Mouse (Mus musculus): Measurements from ENCODE around the gene Rps19. TPM values are rescaled to one million over a fixed set of nuclear protein-coding genes. Genes with fewer than 3 reads are reported as not detected.

The Rps19 gene
- total and polyA plus RNA-seq, 3 experiments, result 1,739 to 4,140 (median 2,094) TPM

- Histone ChIP-seq H3K4me2 (ENCODE audit: insufficient read depth, low read depth, poor library complexity, severe bottlenecking) (no peak overlapping the region), H3K9me3 (replicated peaks; ENCODE audit: low read length) (no peaks in the 10 kb centered on the region), H3K36me3 (replicated peaks in 1 of 2; ENCODE audit: control insufficient read depth in 1 of 2, insufficient read depth in 1 of 2, low read length in 1 of 2) (peaks cover 18 to 36% of the 10 kb centered on the region in 2 experiments), H3K27me3 (replicated peaks) (no peaks in the 10 kb centered on the region), H3K79me2 (replicated peaks; ENCODE audit: control insufficient read depth, extremely low read depth, insufficient read depth, poor library complexity, severe bottlenecking) (peaks cover 32% of the 10 kb centered on the region), H3K27ac (ENCODE audit: insufficient read depth, low read depth) (peak overlapping the region; percentile 78), H3K4me3 (replicated peaks in 1 of 3; ENCODE audit: low read depth in 2 of 3, low read length in 2 of 3, poor library complexity in 1 of 3) (peak overlapping the region in 1 of 3 experiments; percentile 54), H3K4me1 (ENCODE audit: control insufficient read depth in 1 of 2, insufficient read depth in 2 of 2) (peaks cover 19 to 42% of the 10 kb centered on the region in 2 experiments), H3K9ac (ENCODE audit: insufficient read depth, low read depth) (no peak overlapping the region)
- dilution Hi-C loops (cut with MboI; ENCODE audit: extremely low pct_ligation_motif_present, extremely low pct_unique_long_range_greater_than_20kb, low sequenced_read_pairs) (no loop called here), in situ Hi-C loops (cut with MboI; ENCODE audit: low pct_ligation_motif_present, low pct_unique_long_range_greater_than_20kb, low sequenced_read_pairs) (loop anchor here (10.0 kb wide), 1 partner anchor 46 kb away; no protein-coding TSS in a partner anchor)
- TF ChIP-seq HCFC1 (IDR thresholded peaks at IDR 0.05; ENCODE audit: low read depth, low read length), result no peak
- no peak for DNase-seq (ENCODE audit: extremely low read depth)
These were observed 16.9 kb downstream of the Rps19 start for GRCm38 (mm10) chr7:24901114-24901513.

GRCm38 (mm10) chr7:24901842-24902241, 17.7 kb downstream of the Rps19 start:
- H3K9ac ChIP-seq (ENCODE audit: insufficient read depth, low read depth), result peak overlapping the region; percentile 98
- peaks cover 39% of the 10 kb centered on the region for H3K79me2 ChIP-seq (replicated peaks; ENCODE audit: control insufficient read depth, extremely low read depth, insufficient read depth, poor library complexity, severe bottlenecking)
- peaks cover 23 to 42% of the 10 kb centered on the region in 2 experiments for H3K36me3 ChIP-seq (replicated peaks in 1 of 2; ENCODE audit: control insufficient read depth in 1 of 2, insufficient read depth in 1 of 2, low read length in 1 of 2)
- no peaks in the 10 kb centered on the region for H3K9me3 ChIP-seq (replicated peaks; ENCODE audit: low read length)
- peaks cover 18 to 43% of the 10 kb centered on the region in 2 experiments for H3K4me1 ChIP-seq (ENCODE audit: control insufficient read depth in 1 of 2, insufficient read depth in 2 of 2)
- in situ Hi-C loops (cut with MboI; ENCODE audit: low pct_ligation_motif_present, low pct_unique_long_range_greater_than_20kb, low sequenced_read_pairs), result loop anchor here (10.0 kb wide), 1 partner anchor 47 kb away; no protein-coding TSS in a partner anchor
- dilution Hi-C loops (cut with MboI; ENCODE audit: extremely low pct_ligation_motif_present, extremely low pct_unique_long_range_greater_than_20kb, low sequenced_read_pairs), result no loop called here
- H3K27me3 ChIP-seq (replicated peaks), result no peaks in the 10 kb centered on the region
- H3K4me3 ChIP-seq (replicated peaks in 1 of 3; ENCODE audit: low read depth in 2 of 3, low read length in 2 of 3, poor library complexity in 1 of 3), result peak overlapping the region in 1 of 3 experiments; percentile 77
- peak overlapping the region; percentile 97 for H3K27ac ChIP-seq (ENCODE audit: insufficient read depth, low read depth)
- peak overlapping the region; percentile 63 for H3K4me2 ChIP-seq (ENCODE audit: insufficient read depth, low read depth, poor library complexity, severe bottlenecking)
- DNase-seq (ENCODE audit: extremely low read depth), result peak; percentile 88
- TF ChIP-seq ZNF384 (IDR thresholded peaks at IDR 0.05; ENCODE audit: low read depth, low read length) (no peak), MYC (IDR thresholded peaks at IDR 0.05; ENCODE audit: low read depth, low read length) (no peak; the same call in 1 of the 2 replicates), POLR2A (IDR thresholded peaks at IDR 0.05; ENCODE audit: low read depth, low read length) (no peak), NELFE (IDR thresholded peaks at IDR 0.05; ENCODE audit: low read depth, low read length) (no peak), JUND (conservative IDR thresholded peaks at IDR 0.05; ENCODE audit: low read depth, low read length) (no peak), IRF4 (IDR thresholded peaks at IDR 0.05; ENCODE audit: low read depth, low read length) (peak; percentile 36), MXI1 (IDR thresholded peaks at IDR 0.05; ENCODE audit: low read depth, low read length) (no peak; the same call in 1 of the 2 replicates), CHD1 (IDR thresholded peaks at IDR 0.05; ENCODE audit: low read depth, low read length) (0 out of 2 replicates have a peak, but pooled peaks have one; percentile 14), CHD2 (IDR thresholded peaks at IDR 0.05; ENCODE audit: low read length) (peak; percentile 83), EP300 (IDR thresholded peaks at IDR 0.05; ENCODE audit: low read length) (0 out of 2 replicates have a peak, but pooled peaks have one; percentile 10), ELF1 (IDR thresholded peaks at IDR 0.05; ENCODE audit: low read depth, low read length) (peak; percentile 71), TCF12 (IDR thresholded peaks at IDR 0.05; ENCODE audit: low read depth, low read length) (no peak), RAD21 (IDR thresholded peaks at IDR 0.05; ENCODE audit: low read depth, low read length) (no peak), SMC3 (IDR thresholded peaks at IDR 0.05; ENCODE audit: low read depth, low read length) (no peak), USF2 (conservative IDR thresholded peaks at IDR 0.05; ENCODE audit: low read depth, low read length) (no peak), JUN (IDR thresholded peaks at IDR 0.05; ENCODE audit: insufficient read depth, low read depth, low read length) (no peak), ZC3H11A (IDR thresholded peaks at IDR 0.05; ENCODE audit: low read depth, low read length) (no peak), BHLHE40 (IDR thresholded peaks at IDR 0.05; ENCODE audit: low read depth, low read length) (peak; percentile 78), ZKSCAN1 (IDR thresholded peaks at IDR 0.05; ENCODE audit: borderline replicate concordance, low read depth, low read length) (no peak), E2F4 (IDR thresholded peaks at IDR 0.05; ENCODE audit: insufficient replicate concordance, low read depth, low read length) (no peak), KAT2A (IDR thresholded peaks at IDR 0.05; ENCODE audit: insufficient replicate concordance, low read length) (no peak), MAX (IDR thresholded peaks at IDR 0.05; ENCODE audit: low read length) (no peak), MEF2A (IDR thresholded peaks at IDR 0.05; ENCODE audit: borderline replicate concordance, low read depth, low read length) (peak; percentile 80), TBP (conservative IDR thresholded peaks at IDR 0.05; ENCODE audit: low read depth, low read length) (no peak), ZMIZ1 (IDR thresholded peaks at IDR 0.05; ENCODE audit: low read depth, low read length) (no peak), HCFC1 (IDR thresholded peaks at IDR 0.05; ENCODE audit: low read depth, low read length) (no peak), GABPA (IDR thresholded peaks at IDR 0.05; ENCODE audit: insufficient replicate concordance, low read depth, low read length) (no peak), POLR2AphosphoS2 (IDR thresholded peaks at IDR 0.05; ENCODE audit: low read depth, low read length) (no peak), USF1 (IDR thresholded peaks at IDR 0.05; ENCODE audit: low read depth, low read length) (no peak), UBTF (IDR thresholded peaks at IDR 0.05; ENCODE audit: low read depth, low read length) (no peak), CTCF (conservative IDR thresholded peaks at IDR 0.05 in 1 of 2, IDR thresholded peaks at IDR 0.05 in 1 of 2; ENCODE audit: low read depth in 2 of 2, low read length in 2 of 2) (no peak), RCOR1 (conservative IDR thresholded peaks at IDR 0.05; ENCODE audit: low read depth, low read length) (no peak), PAX5 (IDR thresholded peaks at IDR 0.05; ENCODE audit: low read length) (no peak), NRF1 (IDR thresholded peaks at IDR 0.05; ENCODE audit: low read depth, low read length) (no peak)
